Mouse (Mus musculus) layer of hippocampus, adult 18-20 months (tissue): Measurements from ENCODE around the gene Cdkal1. TPM values are rescaled to one million over a fixed set of nuclear protein-coding genes. Genes with fewer than 3 reads are reported as not detected.

Experiments used
- DNase-seq, 2 experiments: peaks; one replicate each; pipeline ENCODE4 v3.0.0; 2022; ENCODE audit warnings: low spot score in 2 of 2
- total RNA-seq, 2 experiments: library from RNA; stranded (reverse); gene quantifications; 2 replicates each; pipeline ENCODE4 v1.2.3; 2021

Gene Cdkal1
- total RNA-seq, 2 experiments from 2014 or later: 26.0 to 26.3 TPM

- no peak for DNase-seq
These were observed 265.3 kb downstream of the Cdkal1 start for GRCm38 (mm10) chr13:29590164-29590563.

- no peak for DNase-seq
These were observed 266.8 kb downstream of the Cdkal1 start for GRCm38 (mm10) chr13:29588693-29589092.

- peak; percentile 21 to 73 for DNase-seq
These were observed 273.4 kb downstream of the Cdkal1 start for GRCm38 (mm10) chr13:29581762-29582700.

GRCm38 (mm10) chr13:29580780-29581179 lies 274.7 kb downstream of the Cdkal1 start:
- no peak for DNase-seq

GRCm38 (mm10) chr13:29580009-29580408 lies 275.5 kb downstream of the Cdkal1 start:
- no peak for DNase-seq

GRCm38 (mm10) chr13:29578621-29579020 lies 276.9 kb downstream of the Cdkal1 start:
- no peak for DNase-seq

- no peak for DNase-seq
These were observed 280.7 kb downstream of the Cdkal1 start for GRCm38 (mm10) chr13:29574784-29575183.

- no peak for DNase-seq
These were observed 283.0 kb downstream of the Cdkal1 start for GRCm38 (mm10) chr13:29572477-29572876.

- DNase-seq: no peak
These were observed 289.8 kb downstream of the Cdkal1 start for GRCm38 (mm10) chr13:29565710-29566109.

GRCm38 (mm10) chr13:29559188-29559587 lies 296.3 kb downstream of the Cdkal1 start:
- no peak for DNase-seq

GRCm38 (mm10) chr13:29555160-29555785 lies 300.2 kb downstream of the Cdkal1 start:
- DNase-seq: peak in 1 of 2 experiments; percentile 46

GRCm38 (mm10) chr13:29553792-29554191 lies 301.7 kb downstream of the Cdkal1 start:
- DNase-seq: no peak

- DNase-seq: no peak
These were observed 303.1 kb downstream of the Cdkal1 start for GRCm38 (mm10) chr13:29552322-29552870.

- no peak for DNase-seq
These were observed 304.6 kb downstream of the Cdkal1 start for GRCm38 (mm10) chr13:29550886-29551285.

GRCm38 (mm10) chr13:29550203-29550602 lies 305.3 kb downstream of the Cdkal1 start:
- DNase-seq: no peak

- DNase-seq: no peak
These were observed 305.7 kb downstream of the Cdkal1 start for GRCm38 (mm10) chr13:29549761-29550160.

GRCm38 (mm10) chr13:29537906-29538305 lies 317.6 kb downstream of the Cdkal1 start:
- no peak for DNase-seq

GRCm38 (mm10) chr13:29533586-29533985 lies 321.9 kb downstream of the Cdkal1 start:
- DNase-seq: no peak

GRCm38 (mm10) chr13:29528344-29528743 lies 327.1 kb downstream of the Cdkal1 start:
- no peak for DNase-seq

- no peak for DNase-seq
These were observed 334.2 kb downstream of the Cdkal1 start for GRCm38 (mm10) chr13:29521321-29521720.

- DNase-seq: no peak
These were observed 341.4 kb downstream of the Cdkal1 start for GRCm38 (mm10) chr13:29514071-29514470.
